Mouse (Mus musculus) embryonic facial prominence, embryonic 11.5 days (tissue): ENCODE data around the gene Oasl1. TPM values are rescaled to one million over a fixed set of nuclear protein-coding genes. Genes with fewer than 3 reads are reported as not detected.

ENCODE experiments used
- polyA plus RNA-seq: library from polyadenylated mRNA; unstranded; fragments of >200 nt; fragmentation: Nextera tagmentation; extraction: Ambion mirVana; gene quantifications from 2 replicates; pipeline ENCODE4 v1.2.1, GENCODE M21; 2014

Gene Oasl1
- polyA plus RNA-seq, 1 experiment from 2014 or later: 0.24 TPM

Other genes with a start within 250 kb of the Oasl1 start
- 57.3 and 59.3 TPM in 2 replicates for gene Gltp, start 232.3 kb upstream of the Oasl1 start, polyA plus RNA-seq
- gene Tchp, start 215.5 kb upstream of the Oasl1 start, polyA plus RNA-seq: 11.1 and 12.0 TPM in 2 replicates
- gene Ankrd13a, start 148.6 kb upstream of the Oasl1 start, polyA plus RNA-seq: 58.3 and 60.4 TPM in 2 replicates
- 33.9 and 37.7 TPM in 2 replicates for gene Git2, start 147.7 kb upstream of the Oasl1 start, polyA plus RNA-seq
- gene 1500011B03Rik, start 99.8 kb upstream of the Oasl1 start, polyA plus RNA-seq: 115 and 121 TPM in 2 replicates
- not detected in 2 replicates for gene 4930519G04Rik, start 69.6 kb upstream of the Oasl1 start, polyA plus RNA-seq
- gene Gm9936, start 64.6 kb upstream of the Oasl1 start, polyA plus RNA-seq: 0.14 and 0.29 TPM in 2 replicates
- 2.5 and 2.7 TPM in 2 replicates for gene Oasl2, start 26.3 kb upstream of the Oasl1 start, polyA plus RNA-seq
- 50.7 and 58.4 TPM in 2 replicates for gene 2210016L21Rik, start 18.9 kb downstream of the Oasl1 start, polyA plus RNA-seq
- not detected in 2 replicates for gene Hnf1a, start 47.9 kb downstream of the Oasl1 start, polyA plus RNA-seq
- gene Sppl3, start 87.9 kb downstream of the Oasl1 start, polyA plus RNA-seq: 23.5 and 43.6 TPM in 2 replicates
- 24.6 and 26.3 TPM in 2 replicates for gene Gm10401, start 175.1 kb downstream of the Oasl1 start, polyA plus RNA-seq
- 27.7 and 31.8 TPM in 2 replicates for gene Acads, start 196.1 kb downstream of the Oasl1 start, polyA plus RNA-seq
- gene Unc119b, start 211.7 kb downstream of the Oasl1 start, polyA plus RNA-seq: 49.6 and 53.0 TPM in 2 replicates
- gene Mlec, start 234.9 kb downstream of the Oasl1 start, polyA plus RNA-seq: 36.6 and 37.5 TPM in 2 replicates